Mouse (Mus musculus): Measurements from ENCODE around the gene Pld2. TPM values are rescaled to one million over a fixed set of nuclear protein-coding genes. Genes with fewer than 3 reads are reported as not detected.

Pld2 gene
- total and polyA plus RNA-seq, 2 experiments from 2014 or later: 17.7 to 64.3 TPM

GRCm38 (mm10) chr11:70591733-70592132, 51.9 kb downstream of the Pld2 start:
- TF ChIP-seq CTCF (IDR thresholded peaks at IDR 0.05; ENCODE audit: low read depth): no peak
- H3K9ac ChIP-seq (replicated peaks; ENCODE audit: low read length): no peak overlapping the region
- H3K4me3 ChIP-seq (ENCODE audit: low read length): no peak overlapping the region
- no peak overlapping the region for H3K4me2 ChIP-seq (ENCODE audit: low read depth, low read length)
- 62% methylated on average over 1 of the region's 1 CpGs for WGBS
- no peaks in the 10 kb centered on the region for H3K27me3 ChIP-seq (ENCODE audit: insufficient read depth, low read length)
- ATAC-seq: no peak
- DNase-seq (ENCODE audit: low spot score): peak; percentile 54
- no peaks in the 10 kb centered on the region for H3K36me3 ChIP-seq (ENCODE audit: insufficient read depth, low read length)
- H3K9me3 ChIP-seq (ENCODE audit: low read length): no peaks in the 10 kb centered on the region
- H3K27ac ChIP-seq: no peak overlapping the region
- no peaks in the 10 kb centered on the region for H3K4me1 ChIP-seq (ENCODE audit: insufficient read depth, low read length)

GRCm38 (mm10) chr11:70594253-70594989, 54.6 kb downstream of the Pld2 start:
- no peak overlapping the region for H3K9ac ChIP-seq (replicated peaks; ENCODE audit: low read length)
- no peak overlapping the region for H3K27ac ChIP-seq
- peaks cover 12% of the 10 kb centered on the region; the same call in 1 of the 2 replicates for H3K36me3 ChIP-seq (ENCODE audit: insufficient read depth, low read length)
- TF ChIP-seq CTCF (IDR thresholded peaks at IDR 0.05; ENCODE audit: low read depth): no peak
- no peak for ATAC-seq
- 80% methylated on average over 15 of the region's 15 CpGs for WGBS
- no peak for DNase-seq (ENCODE audit: low spot score)
- no peak overlapping the region for H3K4me2 ChIP-seq (ENCODE audit: low read depth, low read length)
- H3K27me3 ChIP-seq (ENCODE audit: insufficient read depth, low read length): no peaks in the 10 kb centered on the region
- H3K9me3 ChIP-seq (ENCODE audit: low read length): no peaks in the 10 kb centered on the region
- no peaks in the 10 kb centered on the region for H3K4me1 ChIP-seq (ENCODE audit: insufficient read depth, low read length)
- H3K4me3 ChIP-seq (ENCODE audit: low read length): no peak overlapping the region

- peaks cover 16% of the 10 kb centered on the region; the same call in 1 of the 2 replicates for H3K36me3 ChIP-seq (ENCODE audit: insufficient read depth, low read length)
- peak overlapping the region; percentile 2; the same call in 1 of the 2 replicates for H3K27ac ChIP-seq
- no peak overlapping the region for H3K9ac ChIP-seq (replicated peaks; ENCODE audit: low read length)
- no peaks in the 10 kb centered on the region for H3K27me3 ChIP-seq (ENCODE audit: insufficient read depth, low read length)
- 69% methylated on average over 2 of the region's 2 CpGs for WGBS
- no peak overlapping the region for H3K4me2 ChIP-seq (ENCODE audit: low read depth, low read length)
- H3K4me3 ChIP-seq (ENCODE audit: low read length): no peak overlapping the region
- H3K9me3 ChIP-seq (ENCODE audit: low read length): no peaks in the 10 kb centered on the region
- no peaks in the 10 kb centered on the region for H3K4me1 ChIP-seq (ENCODE audit: insufficient read depth, low read length)
- TF ChIP-seq CTCF (IDR thresholded peaks at IDR 0.05; ENCODE audit: low read depth): no peak
- ATAC-seq (no peak), DNase-seq (ENCODE audit: low spot score) (no peak)
Observed at GRCm38 (mm10) chr11:70595638-70596037, 55.8 kb downstream of the Pld2 start.

DNA sequence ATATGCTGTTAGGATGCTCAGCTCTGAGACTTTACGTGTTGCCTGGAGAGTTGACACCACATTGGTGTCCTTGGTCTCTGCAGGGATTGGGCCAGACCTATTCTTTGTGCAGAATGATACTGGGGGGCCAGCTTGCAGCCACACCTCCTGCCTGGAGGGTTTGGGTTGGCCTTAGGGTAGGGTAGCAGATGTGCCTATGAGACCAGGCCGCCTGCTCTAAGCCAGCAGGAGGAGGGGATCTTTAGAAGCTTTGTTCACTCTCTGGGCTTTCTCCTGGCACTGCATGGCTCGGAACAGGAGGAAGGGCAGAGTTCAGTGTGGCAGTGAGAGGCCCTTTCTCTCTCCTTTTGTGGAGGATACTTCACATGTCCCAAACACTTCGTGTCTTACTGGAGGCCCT, 56.2 kb downstream of the Pld2 start:
- no peak overlapping the region for H3K4me2 ChIP-seq (ENCODE audit: low read depth, low read length)
- ATAC-seq (peak; percentile 29; the same call in 1 of the 2 replicates), DNase-seq (ENCODE audit: low spot score) (peak; percentile 22)
- peaks cover 16% of the 10 kb centered on the region; the same call in 1 of the 2 replicates for H3K36me3 ChIP-seq (ENCODE audit: insufficient read depth, low read length)
- TF ChIP-seq CTCF (IDR thresholded peaks at IDR 0.05; ENCODE audit: low read depth): no peak
- WGBS: 28% methylated on average over 4 of the region's 4 CpGs
- no peak overlapping the region for H3K4me3 ChIP-seq (ENCODE audit: low read length)
- H3K9ac ChIP-seq (replicated peaks; ENCODE audit: low read length): no peak overlapping the region
- H3K9me3 ChIP-seq (ENCODE audit: low read length): no peaks in the 10 kb centered on the region
- H3K27ac ChIP-seq: peak overlapping the region; percentile 2; the same call in 1 of the 2 replicates
- H3K4me1 ChIP-seq (ENCODE audit: insufficient read depth, low read length): no peaks in the 10 kb centered on the region
- no peaks in the 10 kb centered on the region for H3K27me3 ChIP-seq (ENCODE audit: insufficient read depth, low read length)

DNA sequence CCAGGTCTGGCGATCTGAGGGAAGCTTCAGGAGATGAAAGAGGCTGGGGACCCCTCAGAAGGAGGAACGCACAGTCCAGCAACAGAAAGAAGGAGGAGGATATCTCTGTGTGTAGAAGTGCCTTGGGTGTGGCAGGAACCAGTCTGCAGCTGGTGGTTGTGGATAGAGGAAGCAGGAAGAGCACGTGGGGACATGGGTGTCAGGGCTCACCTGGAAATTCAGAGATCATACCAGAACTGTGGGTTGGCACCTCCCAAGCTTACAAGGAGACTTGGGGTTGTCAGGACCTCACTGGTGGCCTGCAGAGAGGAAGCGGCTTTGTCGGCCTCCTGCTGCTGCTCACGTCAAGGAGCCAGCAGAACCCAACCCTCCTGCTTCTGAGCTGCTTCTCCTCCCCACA, 57.4 kb downstream of the Pld2 start:
- no peak overlapping the region for H3K27ac ChIP-seq
- WGBS: 82% methylated on average over 6 of the region's 6 CpGs

GRCm38 (mm10) chr11:70598451-70598953, 58.6 kb downstream of the Pld2 start:
- TF ChIP-seq CTCF (IDR thresholded peaks at IDR 0.05; ENCODE audit: low read depth): no peak
- Histone ChIP-seq H3K27ac (no peak overlapping the region), H3K27me3 (ENCODE audit: insufficient read depth, low read length) (no peaks in the 10 kb centered on the region), H3K4me2 (ENCODE audit: low read depth, low read length) (no peak overlapping the region), H3K4me3 (ENCODE audit: low read length) (no peak overlapping the region), H3K9me3 (ENCODE audit: low read length) (no peaks in the 10 kb centered on the region), H3K9ac (replicated peaks; ENCODE audit: low read length) (no peak overlapping the region), H3K36me3 (ENCODE audit: insufficient read depth, low read length) (peaks cover 31% of the 10 kb centered on the region), H3K4me1 (ENCODE audit: insufficient read depth, low read length) (no peaks in the 10 kb centered on the region)
- 82% methylated on average over 9 of the region's 9 CpGs for WGBS
- no peak for ATAC-seq
- DNase-seq (ENCODE audit: low spot score): no peak

More for the DNA sequence above, 57.4 kb downstream of the Pld2 start:
- Histone ChIP-seq H3K27me3 (ENCODE audit: insufficient read depth, low read length) (no peaks in the 10 kb centered on the region), H3K9ac (replicated peaks; ENCODE audit: low read length) (no peak overlapping the region), H3K9me3 (ENCODE audit: low read length) (no peaks in the 10 kb centered on the region), H3K36me3 (ENCODE audit: insufficient read depth, low read length) (peaks cover 27% of the 10 kb centered on the region), H3K4me3 (ENCODE audit: low read length) (no peak overlapping the region), H3K4me2 (ENCODE audit: low read depth, low read length) (no peak overlapping the region), H3K4me1 (ENCODE audit: insufficient read depth, low read length) (no peaks in the 10 kb centered on the region)
- TF ChIP-seq CTCF (IDR thresholded peaks at IDR 0.05; ENCODE audit: low read depth): no peak
- no peak for ATAC-seq
- DNase-seq (ENCODE audit: low spot score): no peak

- TF ChIP-seq CTCF (IDR thresholded peaks at IDR 0.05; ENCODE audit: low read depth): peak; percentile 97
- Histone ChIP-seq H3K27me3 (ENCODE audit: insufficient read depth, low read length) (no peaks in the 10 kb centered on the region), H3K27ac (no peak overlapping the region), H3K9me3 (ENCODE audit: low read length) (no peaks in the 10 kb centered on the region), H3K36me3 (ENCODE audit: insufficient read depth, low read length) (peaks cover 65% of the 10 kb centered on the region), H3K4me1 (ENCODE audit: insufficient read depth, low read length) (no peaks in the 10 kb centered on the region), H3K4me3 (ENCODE audit: low read length) (no peak overlapping the region), H3K4me2 (ENCODE audit: low read depth, low read length) (no peak overlapping the region), H3K9ac (replicated peaks; ENCODE audit: low read length) (no peak overlapping the region)
- 50% methylated on average over 14 of the region's 14 CpGs for WGBS
- DNase-seq (ENCODE audit: low spot score): peak; percentile 88
- ATAC-seq: peak; percentile 62
Observed at GRCm38 (mm10) chr11:70605024-70605566, 65.2 kb downstream of the Pld2 start.
